Mouse (Mus musculus): ENCODE data around the gene Slc15a1. TPM values are rescaled to one million over a fixed set of nuclear protein-coding genes. Genes with fewer than 3 reads are reported as not detected.

Slc15a1 gene
- total and polyA plus RNA-seq, 2 experiments from 2014 or later: 0.04 TPM; not detected in 1

- no peak overlapping the region for H3K4me3 ChIP-seq (ENCODE audit: low read depth, low read length)
- H3K9me3 ChIP-seq (replicated peaks; ENCODE audit: control insufficient read depth, low read length): no peaks in the 10 kb centered on the region
- no peak overlapping the region for H3K4me2 ChIP-seq (ENCODE audit: low read depth, low read length)
- no peaks in the 10 kb centered on the region for H3K36me3 ChIP-seq (replicated peaks; ENCODE audit: control insufficient read depth, insufficient read depth, low read length)
- H3K27ac ChIP-seq (ENCODE audit: low read depth): no peak overlapping the region
- WGBS: 74% methylated on average over 17 of the region's 17 CpGs
- ATAC-seq (ENCODE audit: insufficient read depth, low read depth): no peak
- no peaks in the 10 kb centered on the region for H3K4me1 ChIP-seq (ENCODE audit: control insufficient read depth, insufficient read depth)
- no peak for DNase-seq (ENCODE audit: low spot score)
- H3K27me3 ChIP-seq (ENCODE audit: control insufficient read depth, insufficient read depth, low read length): no peaks in the 10 kb centered on the region
- no peak for TF ChIP-seq CTCF (IDR thresholded peaks at IDR 0.05; ENCODE audit: low read depth)
- no peak for TF ChIP-seq EP300 (IDR thresholded peaks at IDR 0.05; ENCODE audit: low read depth)
- no peak overlapping the region for H3K9ac ChIP-seq (replicated peaks; ENCODE audit: low read depth, low read length)
Observed at GRCm38 (mm10) chr14:121429854-121430535, 75.1 kb downstream of the Slc15a1 start.

GRCm38 (mm10) chr14:121428148-121428547, 76.9 kb downstream of the Slc15a1 start:
- Histone ChIP-seq H3K4me3 (ENCODE audit: low read depth, low read length) (no peak overlapping the region), H3K9ac (replicated peaks; ENCODE audit: low read depth, low read length) (no peak overlapping the region), H3K4me2 (ENCODE audit: low read depth, low read length) (no peak overlapping the region), H3K4me1 (ENCODE audit: control insufficient read depth, insufficient read depth) (peaks cover 7% of the 10 kb centered on the region; the same call in 1 of the 2 replicates), H3K36me3 (replicated peaks; ENCODE audit: control insufficient read depth, insufficient read depth, low read length) (no peaks in the 10 kb centered on the region), H3K27me3 (ENCODE audit: control insufficient read depth, insufficient read depth, low read length) (no peaks in the 10 kb centered on the region), H3K27ac (ENCODE audit: low read depth) (no peak overlapping the region), H3K9me3 (replicated peaks; ENCODE audit: control insufficient read depth, low read length) (no peaks in the 10 kb centered on the region)
- DNase-seq (ENCODE audit: low spot score) (no peak), ATAC-seq (ENCODE audit: insufficient read depth, low read depth) (no peak)
- no peak for TF ChIP-seq CTCF (IDR thresholded peaks at IDR 0.05; ENCODE audit: low read depth)
- no peak for TF ChIP-seq EP300 (IDR thresholded peaks at IDR 0.05; ENCODE audit: low read depth)
- WGBS: 95% methylated on average over 4 of the region's 4 CpGs

GRCm38 (mm10) chr14:121426743-121427142, 78.3 kb downstream of the Slc15a1 start:
- Histone ChIP-seq H3K4me1 (ENCODE audit: control insufficient read depth, insufficient read depth) (peaks cover 21% of the 10 kb centered on the region), H3K27me3 (ENCODE audit: control insufficient read depth, insufficient read depth, low read length) (no peaks in the 10 kb centered on the region), H3K9ac (replicated peaks; ENCODE audit: low read depth, low read length) (no peak overlapping the region), H3K36me3 (replicated peaks; ENCODE audit: control insufficient read depth, insufficient read depth, low read length) (no peaks in the 10 kb centered on the region), H3K9me3 (replicated peaks; ENCODE audit: control insufficient read depth, low read length) (no peaks in the 10 kb centered on the region), H3K4me3 (ENCODE audit: low read depth, low read length) (no peak overlapping the region), H3K27ac (ENCODE audit: low read depth) (no peak overlapping the region), H3K4me2 (ENCODE audit: low read depth, low read length) (no peak overlapping the region)
- DNase-seq (ENCODE audit: low spot score) (no peak), ATAC-seq (ENCODE audit: insufficient read depth, low read depth) (no peak)
- TF ChIP-seq CTCF (IDR thresholded peaks at IDR 0.05; ENCODE audit: low read depth) (peak; percentile 23; the same call in 1 of the 2 replicates), EP300 (IDR thresholded peaks at IDR 0.05; ENCODE audit: low read depth) (no peak)

GRCm38 (mm10) chr14:121425004-121425793, 79.9 kb downstream of the Slc15a1 start:
- H3K9me3 ChIP-seq (replicated peaks; ENCODE audit: control insufficient read depth, low read length): no peaks in the 10 kb centered on the region
- ATAC-seq (ENCODE audit: insufficient read depth, low read depth) (no peak), DNase-seq (ENCODE audit: low spot score) (no peak)
- H3K4me1 ChIP-seq (ENCODE audit: control insufficient read depth, insufficient read depth): peaks cover 24% of the 10 kb centered on the region
- H3K9ac ChIP-seq (replicated peaks; ENCODE audit: low read depth, low read length): no peak overlapping the region
- no peaks in the 10 kb centered on the region for H3K36me3 ChIP-seq (replicated peaks; ENCODE audit: control insufficient read depth, insufficient read depth, low read length)
- no peak overlapping the region for H3K4me3 ChIP-seq (ENCODE audit: low read depth, low read length)
- 80% methylated on average over 7 of the region's 7 CpGs for WGBS
- TF ChIP-seq EP300 (IDR thresholded peaks at IDR 0.05; ENCODE audit: low read depth): no peak
- TF ChIP-seq CTCF (IDR thresholded peaks at IDR 0.05; ENCODE audit: low read depth): no peak
- H3K27ac ChIP-seq (ENCODE audit: low read depth): no peak overlapping the region
- H3K27me3 ChIP-seq (ENCODE audit: control insufficient read depth, insufficient read depth, low read length): no peaks in the 10 kb centered on the region
- no peak overlapping the region for H3K4me2 ChIP-seq (ENCODE audit: low read depth, low read length)

- H3K4me2 ChIP-seq (ENCODE audit: low read depth, low read length): peak overlapping the region; percentile 32; the same call in 1 of the 2 replicates
- ATAC-seq (ENCODE audit: insufficient read depth, low read depth) (peak; percentile 25; the same call in 1 of the 2 replicates), DNase-seq (ENCODE audit: low spot score) (peak; percentile 44)
- H3K27me3 ChIP-seq (ENCODE audit: control insufficient read depth, insufficient read depth, low read length): no peaks in the 10 kb centered on the region
- H3K9me3 ChIP-seq (replicated peaks; ENCODE audit: control insufficient read depth, low read length): no peaks in the 10 kb centered on the region
- no peak overlapping the region for H3K9ac ChIP-seq (replicated peaks; ENCODE audit: low read depth, low read length)
- TF ChIP-seq CTCF (IDR thresholded peaks at IDR 0.05; ENCODE audit: low read depth) (no peak), EP300 (IDR thresholded peaks at IDR 0.05; ENCODE audit: low read depth) (no peak; the same call in 1 of the 2 replicates)
- 5% methylated on average over 7 of the region's 7 CpGs for WGBS
- peak overlapping the region; percentile 90 for H3K27ac ChIP-seq (ENCODE audit: low read depth)
- no peaks in the 10 kb centered on the region for H3K36me3 ChIP-seq (replicated peaks; ENCODE audit: control insufficient read depth, insufficient read depth, low read length)
- H3K4me3 ChIP-seq (ENCODE audit: low read depth, low read length): no peak overlapping the region
- H3K4me1 ChIP-seq (ENCODE audit: control insufficient read depth, insufficient read depth): peaks cover 24% of the 10 kb centered on the region
Observed at GRCm38 (mm10) chr14:121423341-121423751, 81.7 kb downstream of the Slc15a1 start.

All from heart, postnatal 0 days (tissue).